Mouse (Mus musculus): ENCODE results near the gene Atg4d. TPM values are rescaled to one million over a fixed set of nuclear protein-coding genes. Genes with fewer than 3 reads are reported as not detected.
A peak's percentile ranks its signal among the peaks of the same experiment; 100 is the strongest.
"Not testable (repeated sequence)": the region's sequence is repeated elsewhere in the genome, so short reads cannot be mapped to it uniquely, and the experiment has no call there.

The Atg4d gene
- polyA plus RNA-seq, 1 experiment from 2014 or later: 48.5 TPM

DNA sequence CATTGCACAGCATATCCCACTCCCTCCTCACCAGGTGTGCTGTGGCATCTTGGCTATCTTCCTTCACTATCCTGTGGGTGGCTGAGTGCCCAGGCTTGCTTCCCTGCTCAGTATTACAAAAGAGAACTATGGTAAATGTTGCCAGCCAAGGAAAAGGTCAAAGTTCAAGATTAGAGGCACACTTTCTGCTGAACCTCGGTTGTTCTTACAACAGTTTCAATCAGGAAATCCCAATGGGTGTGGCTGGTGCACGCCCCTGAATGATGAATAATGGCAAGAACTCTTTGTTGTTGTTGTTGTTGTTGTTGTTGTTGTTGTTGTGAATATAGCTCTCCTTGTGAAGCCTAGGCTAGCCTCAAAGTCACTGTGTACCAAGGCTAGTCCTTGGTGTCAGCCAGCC is 3.3 kb upstream of the Atg4d start:
- Histone ChIP-seq H3K27me3 (no peaks in the 10 kb centered on the region), H3K36me3 (peaks cover 1% of the 10 kb centered on the region; the same call in 1 of the 2 replicates), H3K27ac (no peak overlapping the region), H3K4me1 (replicated peaks) (peaks cover 21% of the 10 kb centered on the region), H3K9ac (no peak overlapping the region), H3K4me2 (no peak overlapping the region), H3K9me3 (replicated peaks) (no peaks in the 10 kb centered on the region), H3K4me3 (no peak overlapping the region)
- ATAC-seq (replicated peaks; ENCODE audit: insufficient number of reproducible peaks, insufficient read depth, low FRiP score, low read depth): no peak
- 59% methylated on average over 2 of the region's 2 CpGs for whole genome bisulfite sequencing

DNA sequence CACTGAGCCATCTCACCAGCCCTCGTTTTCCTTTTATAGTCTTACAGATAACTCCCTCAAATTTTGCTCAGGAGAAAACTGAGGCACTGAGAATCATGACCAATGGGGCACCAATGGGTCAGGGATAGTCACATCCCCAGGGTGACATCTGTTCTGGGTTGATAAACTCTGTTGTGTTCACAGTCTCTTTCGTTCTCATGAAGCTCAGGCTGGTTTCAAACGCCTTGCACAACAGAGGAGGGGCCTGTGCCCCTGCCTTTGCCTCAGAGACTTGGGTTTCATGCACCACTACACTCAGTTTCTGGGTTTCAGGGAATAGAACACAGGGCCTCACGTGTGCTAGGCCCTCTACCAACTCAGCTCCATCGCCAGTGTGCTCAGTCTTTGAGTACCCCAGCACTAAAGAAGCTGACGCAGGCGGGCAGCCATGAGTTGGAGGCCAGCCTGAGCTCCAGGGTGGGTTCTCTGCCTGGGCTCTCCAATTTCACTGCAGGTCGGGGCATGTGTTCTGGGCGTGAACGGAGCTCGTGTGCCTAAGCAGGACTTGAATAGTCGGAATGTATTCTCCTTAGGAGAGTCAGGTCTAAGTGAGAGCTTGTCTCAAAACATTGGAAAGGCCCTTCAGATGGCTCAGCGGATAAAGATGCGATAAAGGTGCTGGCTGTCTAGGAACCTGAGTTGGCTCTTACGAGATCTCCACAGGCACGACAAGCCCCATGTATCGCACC is 657 bp upstream of the Atg4d start:
- Histone ChIP-seq H3K9me3 (replicated peaks) (no peaks in the 10 kb centered on the region), H3K27me3 (no peaks in the 10 kb centered on the region), H3K4me1 (replicated peaks) (peaks cover 28% of the 10 kb centered on the region), H3K27ac (peak overlapping the region; percentile 86), H3K36me3 (peaks cover 25% of the 10 kb centered on the region), H3K4me2 (peak overlapping the region; percentile 82), H3K4me3 (peak overlapping the region; percentile 83), H3K9ac (peak overlapping the region; percentile 85)
- ATAC-seq (replicated peaks; ENCODE audit: insufficient number of reproducible peaks, insufficient read depth, low FRiP score, low read depth): no peak; the same call in 1 of the 2 replicates
- WGBS: 18% methylated on average over 17 of the region's 17 CpGs

DNA sequence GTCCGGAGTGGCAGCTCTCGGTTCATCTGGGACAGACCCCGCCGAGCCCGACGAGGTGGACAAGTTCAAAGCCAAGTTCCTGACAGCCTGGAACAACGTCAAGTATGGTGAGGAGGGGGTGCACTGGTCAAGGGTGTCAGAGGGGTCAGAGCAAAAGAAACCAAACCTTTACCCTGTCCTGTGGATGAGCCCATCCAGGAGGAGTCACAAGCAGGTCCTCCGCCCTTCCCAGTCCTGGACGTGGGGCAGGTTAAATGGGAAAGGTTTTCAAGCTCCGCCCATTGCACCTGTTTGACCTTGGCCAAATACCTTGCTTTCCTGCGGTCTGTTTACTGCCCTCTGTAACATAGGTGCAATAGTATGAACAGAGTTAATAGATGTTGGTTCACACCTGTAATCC is 518 bp downstream of the Atg4d start:
- no peaks in the 10 kb centered on the region for H3K27me3 ChIP-seq
- no peak for ATAC-seq (replicated peaks; ENCODE audit: insufficient number of reproducible peaks, insufficient read depth, low FRiP score, low read depth)
- H3K9ac ChIP-seq: peak overlapping the region; percentile 85
- peak overlapping the region; percentile 86 for H3K27ac ChIP-seq
- 6% methylated on average over 11 of the region's 11 CpGs for WGBS
- H3K9me3 ChIP-seq (replicated peaks): no peaks in the 10 kb centered on the region
- H3K36me3 ChIP-seq: peaks cover 35% of the 10 kb centered on the region
- H3K4me2 ChIP-seq: peak overlapping the region; percentile 64
- peaks cover 28% of the 10 kb centered on the region for H3K4me1 ChIP-seq (replicated peaks)
- peak overlapping the region; percentile 83 for H3K4me3 ChIP-seq

DNA sequence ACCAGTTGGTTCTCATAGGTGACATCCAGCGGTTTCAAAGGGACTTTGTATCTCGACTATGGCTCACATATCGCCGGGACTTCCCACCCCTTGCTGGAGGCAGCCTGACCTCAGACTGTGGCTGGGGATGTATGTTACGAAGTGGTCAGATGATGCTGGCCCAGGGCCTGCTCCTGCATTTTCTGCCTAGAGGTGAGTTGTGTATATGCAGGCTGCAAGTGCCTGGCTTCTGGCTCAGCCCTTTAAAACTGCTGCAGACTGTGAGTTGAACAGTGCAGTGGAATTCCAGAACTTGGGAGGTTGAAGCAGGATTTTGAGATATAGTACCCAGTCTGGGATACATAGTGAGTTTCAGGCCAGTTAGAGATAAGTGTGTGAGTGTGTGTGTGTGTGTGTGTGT is 1.8 kb downstream of the Atg4d start:
- Histone ChIP-seq H3K9me3 (replicated peaks) (no peaks in the 10 kb centered on the region), H3K27me3 (no peaks in the 10 kb centered on the region), H3K4me1 (replicated peaks) (peaks cover 28% of the 10 kb centered on the region), H3K36me3 (peaks cover 47% of the 10 kb centered on the region), H3K4me3 (peak overlapping the region; percentile 83), H3K27ac (no peak overlapping the region), H3K9ac (0 out of 2 replicates have a peak overlapping the region, but pooled peaks have one; percentile 85), H3K4me2 (peak overlapping the region; percentile 64)
- no peak for ATAC-seq (replicated peaks; ENCODE audit: insufficient number of reproducible peaks, insufficient read depth, low FRiP score, low read depth)
- 72% methylated on average over 5 of the region's 5 CpGs for WGBS

DNA sequence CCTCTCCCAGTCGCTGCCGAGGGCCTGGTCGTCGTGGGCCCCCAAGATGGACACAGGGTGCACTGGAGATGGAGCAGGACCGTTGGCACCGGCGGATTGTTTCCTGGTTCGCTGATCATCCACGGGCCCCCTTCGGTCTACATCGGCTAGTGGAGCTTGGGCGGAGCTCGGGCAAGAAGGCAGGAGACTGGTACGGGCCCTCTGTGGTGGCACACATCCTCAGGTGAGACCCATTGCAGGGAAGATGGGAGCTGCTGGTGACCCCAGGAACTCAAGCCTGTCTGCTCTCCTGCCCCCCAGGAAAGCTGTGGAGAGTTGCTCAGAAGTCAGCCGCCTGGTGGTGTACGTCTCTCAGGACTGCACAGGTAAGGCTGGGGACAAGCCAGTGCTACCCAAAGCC is 3.2 kb downstream of the Atg4d start:
- WGBS: 95% methylated on average over 16 of the region's 16 CpGs
- H3K4me2 ChIP-seq: no peak overlapping the region
- H3K9me3 ChIP-seq (replicated peaks): no peaks in the 10 kb centered on the region
- H3K4me3 ChIP-seq: no peak overlapping the region
- H3K36me3 ChIP-seq: peaks cover 61% of the 10 kb centered on the region
- H3K27me3 ChIP-seq: no peaks in the 10 kb centered on the region
- peaks cover 31% of the 10 kb centered on the region for H3K4me1 ChIP-seq (replicated peaks)
- no peak overlapping the region for H3K9ac ChIP-seq
- H3K27ac ChIP-seq: no peak overlapping the region
- no peak for ATAC-seq (replicated peaks; ENCODE audit: insufficient number of reproducible peaks, insufficient read depth, low FRiP score, low read depth)

DNA sequence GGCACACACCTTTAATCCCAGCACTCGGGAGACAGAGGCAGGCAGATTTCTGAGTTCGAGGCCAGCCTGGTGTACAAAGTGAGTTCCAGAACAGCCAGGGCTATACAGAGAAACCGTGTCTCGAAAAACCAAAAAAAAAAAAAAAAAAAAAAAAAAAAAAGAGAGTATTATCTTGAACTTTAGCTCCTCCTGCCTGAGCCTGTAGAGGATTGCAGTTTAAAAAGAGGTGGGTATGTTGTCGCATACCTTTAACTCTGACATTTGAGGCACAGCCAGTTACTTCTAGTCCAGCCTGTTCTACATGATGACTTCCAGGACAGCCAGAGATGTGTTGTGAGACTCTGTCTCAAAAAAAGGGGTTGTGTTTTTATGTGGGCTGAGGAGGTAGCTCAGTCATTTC is 4.5 kb downstream of the Atg4d start:
- H3K27me3 ChIP-seq; H3K9me3 ChIP-seq (replicated peaks); H3K9ac ChIP-seq; H3K27ac ChIP-seq; ATAC-seq (replicated peaks; ENCODE audit: insufficient number of reproducible peaks, insufficient read depth, low FRiP score, low read depth); H3K4me2 ChIP-seq; H3K4me3 ChIP-seq: not testable (repeated sequence)
- 76% methylated on average over 5 of the region's 5 CpGs for WGBS
- Histone ChIP-seq H3K36me3 (peaks cover 72% of the 10 kb centered on the region), H3K4me1 (replicated peaks) (peaks cover 39% of the 10 kb centered on the region)

DNA sequence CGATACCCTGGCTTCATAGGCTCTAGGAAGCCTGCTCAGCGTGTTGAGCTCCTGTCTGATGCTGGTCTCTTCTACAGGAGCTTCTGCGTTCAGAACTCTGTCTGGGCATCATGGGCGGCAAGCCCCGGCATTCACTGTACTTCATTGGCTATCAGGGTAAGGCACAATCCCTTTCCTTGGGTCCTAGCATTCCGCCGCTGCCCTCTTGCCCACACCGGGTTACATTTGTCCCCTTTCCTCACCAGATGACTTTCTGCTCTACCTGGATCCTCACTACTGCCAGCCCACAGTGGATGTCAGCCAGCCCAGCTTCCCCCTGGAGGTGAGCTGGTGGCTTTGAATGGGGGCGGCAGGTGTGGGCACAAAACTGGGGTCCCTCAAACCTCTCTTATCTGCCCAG is 7.3 kb downstream of the Atg4d start:
- Histone ChIP-seq H3K9me3 (replicated peaks) (no peaks in the 10 kb centered on the region), H3K36me3 (peaks cover 91% of the 10 kb centered on the region), H3K4me2 (no peak overlapping the region), H3K4me3 (no peak overlapping the region), H3K9ac (no peak overlapping the region), H3K4me1 (replicated peaks) (peaks cover 20% of the 10 kb centered on the region), H3K27ac (no peak overlapping the region), H3K27me3 (no peaks in the 10 kb centered on the region)
- no peak for ATAC-seq (replicated peaks; ENCODE audit: insufficient number of reproducible peaks, insufficient read depth, low FRiP score, low read depth)
- 91% methylated on average over 9 of the region's 9 CpGs for WGBS

DNA sequence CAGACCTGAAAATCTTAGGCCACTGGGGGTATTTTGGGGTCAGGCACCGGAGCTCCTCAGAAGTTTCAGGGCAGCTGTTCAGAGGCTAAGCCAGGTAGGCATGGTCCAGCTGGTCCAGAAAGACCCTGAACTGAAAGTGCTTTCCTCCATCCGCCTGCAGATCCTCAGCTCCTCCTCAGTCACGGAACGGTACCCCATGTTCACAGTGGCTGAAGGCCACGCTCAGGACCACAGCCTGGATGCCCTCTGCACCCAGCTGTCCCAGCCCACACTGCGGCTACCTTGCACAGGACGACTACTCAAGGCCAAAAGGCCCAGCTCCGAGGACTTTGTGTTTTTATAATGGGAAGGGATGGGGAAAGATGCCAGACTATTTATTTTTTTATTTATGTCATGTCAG is 8.0 kb downstream of the Atg4d start:
- H3K4me1 ChIP-seq (replicated peaks): peaks cover 19% of the 10 kb centered on the region
- H3K27ac ChIP-seq: no peak overlapping the region
- no peak overlapping the region for H3K4me2 ChIP-seq
- ATAC-seq (replicated peaks; ENCODE audit: insufficient number of reproducible peaks, insufficient read depth, low FRiP score, low read depth): no peak
- no peak overlapping the region for H3K9ac ChIP-seq
- 82% methylated on average over 8 of the region's 8 CpGs for WGBS
- H3K4me3 ChIP-seq: no peak overlapping the region
- H3K27me3 ChIP-seq: no peaks in the 10 kb centered on the region
- H3K9me3 ChIP-seq (replicated peaks): no peaks in the 10 kb centered on the region
- peaks cover 93% of the 10 kb centered on the region for H3K36me3 ChIP-seq

DNA sequence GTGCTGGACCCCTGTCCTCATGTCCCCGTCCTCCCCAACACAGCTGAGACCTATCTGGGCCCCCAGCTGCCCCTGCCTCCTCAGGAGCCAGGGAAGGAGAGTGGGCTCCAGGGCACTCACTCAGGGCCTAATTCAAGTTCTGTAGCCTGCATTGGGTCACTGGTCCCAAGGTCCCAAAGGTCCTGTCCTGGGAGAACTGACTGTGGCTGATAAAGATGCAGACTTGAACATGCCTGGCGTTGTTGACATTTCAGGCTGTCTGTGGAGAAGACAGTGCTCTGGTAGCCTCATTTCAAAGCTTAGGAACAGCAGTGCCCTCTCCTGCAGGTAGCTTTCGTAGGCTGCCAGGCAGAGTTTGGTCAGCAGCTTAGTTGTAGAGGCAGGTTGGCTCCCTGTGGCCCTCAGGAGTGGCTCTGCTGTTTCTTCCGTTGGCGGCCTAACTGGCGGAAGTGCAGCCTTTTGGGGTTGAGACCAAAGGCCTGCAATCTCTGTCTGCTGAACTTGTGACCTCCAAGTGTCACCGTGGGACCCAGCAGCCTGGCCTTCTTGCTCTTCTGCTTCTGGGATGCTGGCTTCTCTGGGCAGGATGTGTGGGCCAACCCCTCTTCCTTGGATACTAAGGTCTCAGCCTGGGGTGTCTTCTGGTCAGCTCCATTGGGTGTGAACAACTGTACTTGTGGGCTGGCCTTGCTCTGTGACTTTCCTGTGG is 8.6 kb downstream of the Atg4d start:
- Histone ChIP-seq H3K36me3 (peaks cover 93% of the 10 kb centered on the region), H3K27ac (peak overlapping the region; percentile 38; the same call in 1 of the 2 replicates), H3K4me1 (replicated peaks) (peaks cover 19% of the 10 kb centered on the region), H3K9me3 (replicated peaks) (no peaks in the 10 kb centered on the region), H3K4me2 (no peak overlapping the region), H3K9ac (no peak overlapping the region), H3K4me3 (no peak overlapping the region), H3K27me3 (no peaks in the 10 kb centered on the region)
- WGBS: 59% methylated on average over 7 of the region's 7 CpGs
- no peak for ATAC-seq (replicated peaks; ENCODE audit: insufficient number of reproducible peaks, insufficient read depth, low FRiP score, low read depth)

DNA sequence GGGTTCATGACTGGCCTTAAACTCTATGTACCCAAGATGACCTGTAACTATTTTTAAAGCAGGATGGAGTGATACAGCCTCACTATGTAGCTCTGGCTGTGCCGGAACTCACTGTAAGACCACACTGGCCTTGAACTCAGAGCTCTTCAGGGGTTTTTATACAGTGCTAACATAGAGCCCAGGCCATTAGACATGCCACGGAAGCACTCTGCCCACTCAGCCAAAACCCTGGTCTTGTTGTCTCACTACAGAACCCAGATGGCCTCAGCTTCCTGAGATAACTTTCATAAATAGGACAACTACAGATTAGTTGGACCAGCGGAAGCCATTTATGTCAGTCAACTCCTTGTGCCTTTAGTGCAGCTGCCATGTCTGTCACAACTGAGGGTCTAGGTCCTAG is 9.2 kb downstream of the Atg4d start:
- H3K9ac ChIP-seq: no peak overlapping the region
- H3K4me2 ChIP-seq: no peak overlapping the region
- no peaks in the 10 kb centered on the region for H3K27me3 ChIP-seq
- no peaks in the 10 kb centered on the region for H3K9me3 ChIP-seq (replicated peaks)
- no peak overlapping the region for H3K4me3 ChIP-seq
- H3K27ac ChIP-seq: peak overlapping the region; percentile 38
- 0 out of 2 replicates have a peak, but pooled peaks have one; percentile 34 for ATAC-seq (replicated peaks; ENCODE audit: insufficient number of reproducible peaks, insufficient read depth, low FRiP score, low read depth)
- peaks cover 19% of the 10 kb centered on the region for H3K4me1 ChIP-seq (replicated peaks)
- 51% methylated on average over 3 of the region's 3 CpGs for WGBS
- H3K36me3 ChIP-seq: peaks cover 93% of the 10 kb centered on the region

DNA sequence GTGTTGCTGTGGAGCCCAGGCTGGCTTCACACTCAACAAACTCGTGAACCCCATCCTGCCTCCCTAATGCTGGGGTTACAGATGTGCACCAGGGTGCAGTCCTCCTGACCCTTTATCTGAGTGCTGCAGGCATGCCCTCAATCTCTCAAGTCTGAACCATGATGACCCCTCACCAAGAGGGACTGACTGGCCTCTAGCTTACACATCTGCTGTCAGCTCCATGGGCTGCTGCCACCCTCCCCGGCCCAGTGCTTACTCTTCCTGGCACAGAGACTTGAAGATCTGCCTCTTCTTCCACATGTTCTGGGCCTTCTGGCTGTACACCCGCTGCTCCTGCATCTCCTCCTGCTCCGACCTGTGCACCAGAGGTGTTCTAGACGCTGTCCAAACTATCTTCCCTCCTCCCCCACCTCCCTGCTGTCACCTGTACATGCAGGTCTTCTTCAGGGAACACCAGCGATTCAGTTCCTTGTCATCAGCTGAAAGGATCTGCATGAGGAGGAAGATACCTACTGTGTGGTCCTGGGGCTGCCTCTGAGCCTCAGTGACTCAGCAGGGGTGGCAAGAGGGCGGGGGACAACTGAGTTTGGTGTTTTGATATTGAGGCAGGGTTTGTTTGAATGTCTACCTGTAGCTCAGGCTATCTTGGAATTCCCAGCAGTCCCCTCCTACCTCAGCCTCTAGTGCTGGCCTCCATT is 10.1 kb downstream of the Atg4d start:
- Histone ChIP-seq H3K4me3 (no peak overlapping the region), H3K27me3 (no peaks in the 10 kb centered on the region), H3K4me2 (no peak overlapping the region), H3K36me3 (peaks cover 93% of the 10 kb centered on the region), H3K4me1 (replicated peaks) (peaks cover 19% of the 10 kb centered on the region), H3K9ac (no peak overlapping the region), H3K27ac (peak overlapping the region; percentile 38; the same call in 1 of the 2 replicates), H3K9me3 (replicated peaks) (no peaks in the 10 kb centered on the region)
- ATAC-seq (replicated peaks; ENCODE audit: insufficient number of reproducible peaks, insufficient read depth, low FRiP score, low read depth): no peak
- 77% methylated on average over 7 of the region's 7 CpGs for WGBS
